Mouse (Mus musculus): Measurements from ENCODE around the gene Oprd1.

DNA sequence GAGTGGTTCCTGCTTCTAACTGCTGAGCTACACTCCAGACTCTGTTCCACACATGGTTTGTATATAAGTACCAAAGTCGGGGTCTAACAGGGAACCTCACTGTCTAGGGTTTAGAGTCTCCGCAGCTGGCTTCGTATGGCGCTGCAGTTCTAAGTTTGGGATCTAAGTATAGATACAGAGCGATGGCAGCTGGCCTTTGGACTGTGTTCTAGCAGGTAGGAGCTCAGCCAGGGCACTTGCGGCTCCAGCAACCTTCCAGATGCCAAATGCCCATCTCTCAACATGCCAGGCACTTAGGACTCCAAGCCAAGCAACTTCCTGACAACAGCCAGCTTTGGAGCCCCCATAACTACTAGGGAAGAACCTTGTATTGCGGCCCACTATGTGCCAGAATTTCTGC, 36.1 kb downstream of the Oprd1 start:
- TF ChIP-seq CTCF (IDR thresholded peaks at IDR 0.05; ENCODE audit: low read depth) (no peak), EP300 (IDR thresholded peaks at IDR 0.05; ENCODE audit: low read depth) (no peak)

Data from liver, embryonic 14.5 days (tissue).